Mouse (Mus musculus) A20 (cell line): ENCODE data around the gene Irf2bpl.

ENCODE experiments used
- DNase-seq: peaks from one replicate; pipeline ENCODE4 v3.0.0-alpha.2; 2011; ENCODE audit warnings: low read depth, low spot score

Gene Irf2bpl

DNA sequence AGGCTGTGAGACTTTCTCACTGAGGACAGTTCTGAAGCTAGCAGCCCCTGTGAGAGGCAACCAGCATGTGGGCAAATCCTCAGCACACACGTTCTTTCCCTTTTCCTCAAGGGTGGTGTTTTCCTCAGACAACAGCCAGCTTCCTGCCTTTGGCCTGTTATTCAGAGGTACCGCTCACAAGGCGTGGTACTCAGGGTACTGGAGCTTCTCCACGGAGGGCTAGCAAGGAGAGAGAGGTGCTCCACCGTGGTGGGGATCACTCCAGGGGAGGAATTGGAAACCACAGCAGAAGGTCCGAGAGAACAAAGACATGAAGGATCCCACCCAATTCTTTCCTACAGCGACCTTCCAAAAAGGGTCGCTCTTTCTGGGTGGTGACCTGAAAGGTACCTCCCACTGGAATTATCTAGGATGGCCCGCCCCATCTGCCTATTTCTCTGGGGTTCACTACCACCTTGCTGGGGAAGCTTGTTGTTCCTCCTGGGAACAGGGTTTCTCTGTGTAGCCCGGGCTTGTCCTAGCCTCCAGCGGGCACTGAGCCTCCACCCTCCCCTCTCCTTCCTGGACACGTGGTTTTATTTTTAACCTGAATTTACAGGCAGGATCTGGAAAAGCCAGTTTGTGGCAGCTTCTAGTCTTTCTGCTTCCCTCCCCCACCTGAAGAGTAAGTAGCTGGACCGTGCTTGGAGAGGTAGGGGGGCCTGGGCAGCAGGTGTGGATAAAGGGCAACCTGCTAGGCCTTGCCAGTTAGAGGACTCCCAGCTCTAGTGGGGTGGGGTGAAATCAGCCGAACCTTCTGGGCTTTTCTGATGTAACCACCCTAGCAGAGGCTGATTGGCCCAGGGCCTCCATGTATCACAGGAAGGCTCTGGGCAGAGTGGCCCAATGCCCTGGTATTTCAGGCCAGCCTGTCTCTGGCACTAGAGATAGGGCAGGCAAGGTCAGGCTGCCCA, 17.1 kb downstream of the Irf2bpl start:
- DNase-seq, result no peak

- DNase-seq, result no peak
Observed at GRCm38 (mm10) chr12:86864316-86865020, 20.1 kb downstream of the Irf2bpl start.

- no peak for DNase-seq
Observed at GRCm38 (mm10) chr12:86859924-86860790, 24.4 kb downstream of the Irf2bpl start.

- peak; percentile 56 for DNase-seq
Observed at GRCm38 (mm10) chr12:86858983-86859872, 25.4 kb downstream of the Irf2bpl start.

- no peak for DNase-seq
Observed at GRCm38 (mm10) chr12:86858498-86858897, 26.1 kb downstream of the Irf2bpl start.

GRCm38 (mm10) chr12:86857290-86857689, 27.3 kb downstream of the Irf2bpl start:
- DNase-seq, result no peak

DNA sequence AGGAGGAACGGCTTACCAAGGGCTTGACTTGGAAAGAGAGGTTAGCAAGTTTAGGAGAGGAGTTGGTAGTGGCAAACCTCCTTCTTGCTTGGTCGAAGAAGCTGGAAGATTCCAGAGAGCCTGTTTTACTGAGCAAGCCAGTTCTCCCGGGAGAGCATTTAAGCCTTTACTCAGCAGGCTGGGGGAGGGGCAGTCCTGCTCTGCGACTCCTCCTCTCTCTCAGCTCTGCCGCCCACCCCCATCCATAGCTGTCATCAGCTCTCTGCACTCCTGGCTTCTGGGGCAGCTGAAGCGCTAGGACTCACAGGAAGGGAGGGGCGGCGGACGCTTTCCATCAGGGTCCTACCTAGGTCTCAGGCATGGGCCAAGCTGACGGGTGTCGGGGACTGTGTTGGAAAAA, 28.9 kb downstream of the Irf2bpl start:
- no peak for DNase-seq

GRCm38 (mm10) chr12:86853516-86853915, 31.1 kb downstream of the Irf2bpl start:
- DNase-seq, result no peak

GRCm38 (mm10) chr12:86851313-86851712, 33.3 kb downstream of the Irf2bpl start:
- no peak for DNase-seq

GRCm38 (mm10) chr12:86850746-86851145, 33.9 kb downstream of the Irf2bpl start:
- no peak for DNase-seq

- DNase-seq, result no peak
Observed at GRCm38 (mm10) chr12:86849945-86850626, 34.5 kb downstream of the Irf2bpl start.

DNA sequence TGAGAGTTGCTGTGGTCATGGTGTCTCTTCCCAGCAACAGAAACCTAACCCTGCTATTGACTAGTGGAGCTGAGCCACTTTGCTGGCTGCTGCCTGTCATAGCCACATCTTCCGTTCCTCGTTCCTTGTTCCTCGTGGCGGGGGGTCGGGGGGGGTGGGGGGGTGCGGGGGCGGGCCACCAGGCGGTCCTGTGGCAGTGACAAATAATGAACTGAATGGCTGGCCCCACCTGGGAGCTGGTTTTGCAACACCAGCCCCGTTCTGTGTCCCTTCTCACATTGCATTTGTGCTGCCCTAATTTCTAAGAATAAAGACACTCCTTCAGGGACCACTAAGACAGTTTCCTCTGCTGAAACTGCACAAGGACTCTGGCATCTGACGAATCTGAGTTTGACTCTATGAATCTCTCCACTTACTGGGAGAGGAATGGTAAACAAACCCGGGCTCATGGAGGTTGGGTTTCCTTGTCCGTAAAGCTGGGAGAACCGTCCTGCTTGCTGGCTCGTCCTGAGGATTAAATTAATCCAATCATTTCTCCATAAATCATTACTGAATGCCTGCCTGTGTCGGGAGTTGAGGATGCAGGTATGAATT, 41.6 kb downstream of the Irf2bpl start:
- DNase-seq, result no peak

DNA sequence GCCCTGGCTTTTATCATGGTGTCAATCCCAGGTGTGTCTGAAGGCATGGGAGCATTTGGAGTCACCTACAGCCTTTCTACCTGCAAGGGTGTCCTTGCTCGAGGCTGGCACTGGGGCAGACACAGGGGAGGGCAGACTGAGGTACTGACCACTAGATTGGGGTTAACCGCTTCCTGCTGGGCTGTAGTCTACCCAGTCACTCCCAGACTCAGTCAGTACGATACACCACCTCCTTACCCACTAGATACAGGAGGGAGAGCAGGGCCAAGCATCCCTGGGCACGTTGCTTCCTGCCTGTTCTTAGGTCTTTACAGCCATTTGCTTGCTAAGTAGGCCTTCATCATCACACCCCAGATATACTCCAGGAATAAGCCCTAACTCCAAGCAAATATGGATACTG, 44.1 kb downstream of the Irf2bpl start:
- no peak for DNase-seq

DNA sequence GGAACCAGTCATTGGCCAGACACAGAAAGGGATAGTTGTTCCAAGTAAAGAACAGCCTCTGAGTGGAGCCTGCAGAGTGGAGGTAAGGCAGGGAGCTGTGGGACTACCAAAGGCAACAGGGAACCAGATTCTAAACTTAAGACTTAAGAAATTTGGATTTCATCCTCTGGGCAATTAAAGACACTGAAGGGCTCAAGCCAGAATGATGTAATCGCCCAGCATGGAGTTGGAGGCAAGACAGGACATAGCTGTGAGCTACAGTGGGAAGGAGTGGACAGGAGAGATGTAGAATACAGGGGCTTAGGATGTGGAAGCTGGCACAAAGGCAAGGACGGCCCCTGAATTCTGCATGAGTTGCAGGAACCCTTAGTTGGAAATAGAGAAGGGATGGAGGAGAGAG, 46.4 kb downstream of the Irf2bpl start:
- no peak for DNase-seq

GRCm38 (mm10) chr12:86836431-86837047, 48.1 kb downstream of the Irf2bpl start:
- no peak for DNase-seq

DNA sequence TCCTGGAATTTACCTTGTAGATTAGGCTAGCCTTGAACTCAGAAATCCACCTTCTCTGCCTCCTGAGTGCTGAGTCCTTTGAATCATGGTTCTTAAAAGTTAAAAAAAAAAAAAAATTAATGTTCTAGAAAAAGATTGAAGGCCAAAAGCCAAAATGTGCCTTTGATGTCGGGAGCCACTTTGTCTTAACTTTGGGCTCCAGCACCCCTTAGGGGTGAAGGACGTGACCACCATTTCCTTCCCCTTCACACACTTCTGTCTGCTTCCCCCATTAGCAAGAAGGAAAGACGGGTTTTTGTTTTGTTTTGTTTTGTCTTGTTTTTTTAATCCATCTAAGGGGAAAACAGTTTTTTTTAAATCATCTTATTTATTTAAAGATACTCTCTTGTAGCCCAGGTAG, 48.7 kb downstream of the Irf2bpl start:
- DNase-seq, result no peak

DNA sequence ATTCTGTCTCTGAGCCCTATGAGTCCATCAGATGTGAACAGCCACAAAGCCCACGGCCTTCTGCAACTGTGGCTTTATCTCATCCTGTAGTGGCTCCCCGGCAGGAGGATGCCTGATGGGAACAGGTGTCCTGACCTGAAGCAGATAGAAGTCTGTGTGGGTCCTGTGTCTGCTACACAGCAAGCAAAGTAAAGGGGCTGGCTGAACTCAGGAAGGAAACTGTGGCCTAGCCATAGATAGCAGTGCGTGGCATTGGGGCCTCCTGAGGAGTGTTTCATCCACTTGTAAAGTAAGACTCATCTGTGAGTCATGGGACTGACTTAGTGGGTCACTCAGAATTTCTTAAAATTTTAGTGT, 50.2 kb downstream of the Irf2bpl start:
- no peak for DNase-seq

GRCm38 (mm10) chr12:86833711-86834415, 50.7 kb downstream of the Irf2bpl start:
- no peak for DNase-seq
